Mouse (Mus musculus): ENCODE measurements at regions not wholly inside any gene's neighbourhood (a gene's known extent, or its start where the extent isn't known, plus 50 kb on each side); places are given as distances from the start of the nearest gene placed in this dataset.

DNA sequence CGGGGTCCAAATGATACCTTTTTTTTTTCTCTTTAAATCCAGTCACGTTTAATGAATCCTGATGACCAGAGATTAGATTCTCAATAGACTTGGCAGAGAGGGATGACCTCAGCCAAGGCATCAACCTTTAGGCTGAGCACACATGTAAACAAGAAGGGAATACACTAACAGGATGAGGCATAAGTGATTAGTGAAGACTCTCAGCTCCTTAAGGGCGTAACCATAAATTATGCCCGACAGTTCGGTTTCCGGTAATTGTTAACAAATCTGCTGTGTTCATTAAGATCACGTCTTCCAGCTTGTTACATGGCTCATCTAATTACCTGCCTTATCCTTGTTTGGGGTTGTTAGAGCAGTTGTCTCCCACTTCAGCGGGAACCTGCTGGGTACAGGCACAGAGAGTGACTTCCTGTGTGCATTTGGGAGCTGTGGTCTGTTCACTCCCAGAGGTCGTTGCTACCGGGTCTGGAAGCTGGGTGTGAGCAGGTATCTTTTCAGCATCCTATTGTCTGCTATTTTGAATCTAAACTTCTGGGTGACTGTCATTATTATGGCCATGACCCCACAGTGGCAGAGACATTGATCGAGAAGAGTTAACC is 265.1 kb downstream of the Mpdz start:
- Histone ChIP-seq H3K4me1 (ENCODE audit: control insufficient read depth, insufficient read depth, low read length) (no peaks in the 10 kb centered on the region), H3K4me3 (ENCODE audit: insufficient read depth, low read length) (no peak overlapping the region), H3K27ac (ENCODE audit: insufficient read depth, low read length) (no peak overlapping the region)
- TF ChIP-seq POLR2A (IDR thresholded peaks at IDR 0.05; ENCODE audit: low read depth, low read length), result no peak
- no peak for TF ChIP-seq CTCF (IDR thresholded peaks at IDR 0.05; ENCODE audit: borderline replicate concordance, insufficient read depth, low read length)

DNA sequence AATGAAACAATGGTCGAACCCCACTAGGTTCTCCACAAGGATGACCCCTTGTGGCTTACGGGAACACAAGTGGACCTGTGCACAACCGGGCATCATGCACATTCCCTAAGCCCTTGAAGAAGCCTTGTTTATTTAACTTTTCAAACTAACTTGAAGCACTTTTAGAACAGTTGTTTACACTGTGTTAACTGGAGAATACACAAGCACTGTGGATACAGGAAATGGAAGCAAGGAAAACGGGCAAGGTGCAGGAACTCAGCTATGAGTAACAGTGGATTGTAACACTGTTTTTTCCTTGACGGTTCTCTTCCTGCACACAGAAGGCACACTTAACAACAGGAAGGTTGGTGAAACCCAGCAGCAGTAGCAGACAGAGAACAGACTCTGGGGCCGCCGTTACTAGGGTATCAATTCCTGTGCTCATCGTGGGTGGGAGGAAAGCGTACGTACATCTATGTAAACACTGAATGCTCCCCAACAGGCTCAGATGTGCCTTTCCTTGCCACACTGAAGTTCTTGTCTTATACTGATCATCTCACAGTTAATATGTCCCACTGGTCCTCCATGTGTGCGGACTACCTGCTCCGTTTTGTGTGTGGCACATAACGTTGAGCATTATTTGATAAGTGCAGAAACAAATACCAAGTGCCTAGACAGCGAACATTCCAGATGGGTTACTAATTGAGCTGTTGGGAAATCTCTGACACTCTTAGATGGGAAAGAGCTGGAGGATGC is 264.4 kb downstream of the Mpdz start:
- no peak for TF ChIP-seq CTCF (IDR thresholded peaks at IDR 0.05; ENCODE audit: borderline replicate concordance, insufficient read depth, low read length)
- no peak for TF ChIP-seq POLR2A (IDR thresholded peaks at IDR 0.05; ENCODE audit: low read depth, low read length)
- H3K4me1 ChIP-seq (ENCODE audit: control insufficient read depth, insufficient read depth, low read length), result no peaks in the 10 kb centered on the region
- no peak overlapping the region for H3K27ac ChIP-seq (ENCODE audit: insufficient read depth, low read length)
- H3K4me3 ChIP-seq (ENCODE audit: insufficient read depth, low read length), result no peak overlapping the region

GRCm38 (mm10) chr4:81178782-81179135 is 263.9 kb downstream of the Mpdz start:
- H3K27ac ChIP-seq (ENCODE audit: insufficient read depth, low read length), result no peak overlapping the region
- no peaks in the 10 kb centered on the region for H3K4me1 ChIP-seq (ENCODE audit: control insufficient read depth, insufficient read depth, low read length)
- no peak overlapping the region for H3K4me3 ChIP-seq (ENCODE audit: insufficient read depth, low read length)
- TF ChIP-seq POLR2A (IDR thresholded peaks at IDR 0.05; ENCODE audit: low read depth, low read length) (no peak), CTCF (IDR thresholded peaks at IDR 0.05; ENCODE audit: borderline replicate concordance, insufficient read depth, low read length) (peak; percentile 99)

DNA sequence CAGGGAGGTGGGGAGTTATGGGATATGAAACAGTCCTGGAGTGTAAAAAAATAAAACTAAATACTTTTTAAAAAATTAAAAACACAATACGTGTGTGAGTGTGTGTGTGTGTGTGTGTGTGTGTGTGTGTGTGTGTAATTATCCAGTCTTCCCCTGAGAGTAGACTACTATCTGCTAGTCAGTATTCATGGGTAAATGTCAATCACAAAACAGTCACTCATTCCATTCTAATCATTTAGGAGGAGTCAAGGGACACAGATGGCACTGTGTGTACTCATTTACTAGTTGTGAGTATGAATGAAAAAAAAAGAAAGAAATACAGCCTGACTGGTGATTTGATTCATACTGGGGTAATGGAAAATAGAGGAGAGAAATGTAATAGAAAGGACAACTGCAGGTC is 226.5 kb downstream of the Mpdz start:
- peaks cover 8% of the 10 kb centered on the region for H3K4me1 ChIP-seq (ENCODE audit: control insufficient read depth, insufficient read depth, low read length)
- H3K4me3 ChIP-seq (ENCODE audit: insufficient read depth, low read length), result no peak overlapping the region
- TF ChIP-seq CTCF (IDR thresholded peaks at IDR 0.05; ENCODE audit: borderline replicate concordance, insufficient read depth, low read length), result no peak
- no peak for TF ChIP-seq POLR2A (IDR thresholded peaks at IDR 0.05; ENCODE audit: low read depth, low read length)
- no peak overlapping the region for H3K27ac ChIP-seq (ENCODE audit: insufficient read depth, low read length)

DNA sequence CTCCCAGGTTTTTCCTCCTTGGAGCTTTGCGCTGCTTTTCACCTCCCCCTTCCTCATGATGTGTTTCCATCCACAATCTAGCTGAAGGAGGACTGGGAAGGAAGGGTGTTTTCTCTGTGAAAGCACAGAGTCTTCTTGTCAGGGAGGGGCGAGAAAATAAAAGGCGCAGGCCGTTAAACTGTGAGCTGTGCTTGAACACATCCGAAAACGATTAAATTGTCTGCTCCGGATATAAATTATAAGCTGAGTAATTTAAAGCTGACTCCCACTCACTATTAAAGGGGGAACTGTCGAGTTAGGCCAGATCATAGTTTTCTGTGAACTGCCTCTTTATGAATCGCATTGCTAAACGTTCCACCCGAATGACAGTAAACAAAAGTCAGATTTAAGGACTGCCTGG is 224.6 kb downstream of the Mpdz start:
- Histone ChIP-seq H3K27ac (ENCODE audit: insufficient read depth, low read length) (no peak overlapping the region), H3K4me1 (ENCODE audit: control insufficient read depth, insufficient read depth, low read length) (peaks cover 8% of the 10 kb centered on the region), H3K4me3 (ENCODE audit: insufficient read depth, low read length) (no peak overlapping the region)
- TF ChIP-seq CTCF (IDR thresholded peaks at IDR 0.05; ENCODE audit: borderline replicate concordance, insufficient read depth, low read length), result no peak
- no peak for TF ChIP-seq POLR2A (IDR thresholded peaks at IDR 0.05; ENCODE audit: low read depth, low read length)

DNA sequence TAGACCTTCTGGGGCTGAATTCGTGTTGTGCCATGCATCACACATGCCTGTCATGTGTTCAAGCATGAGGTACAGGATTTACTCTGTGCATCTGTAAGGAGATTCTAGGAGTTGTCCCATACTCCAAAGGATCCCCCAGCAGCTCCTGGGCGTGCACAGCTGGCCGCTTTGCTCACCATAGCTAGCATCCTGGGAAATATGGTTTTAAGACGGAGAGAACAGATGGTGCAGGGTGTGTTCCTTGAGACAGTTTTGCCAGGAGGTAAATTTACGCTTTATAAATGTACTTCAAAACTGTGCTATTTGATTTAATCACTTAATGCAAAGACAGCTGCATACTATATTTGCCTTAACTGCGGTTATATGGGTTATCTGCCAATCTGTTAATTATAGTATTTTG is 220.6 kb downstream of the Mpdz start:
- TF ChIP-seq POLR2A (IDR thresholded peaks at IDR 0.05; ENCODE audit: low read depth, low read length) (no peak), CTCF (IDR thresholded peaks at IDR 0.05; ENCODE audit: borderline replicate concordance, insufficient read depth, low read length) (no peak)
- peaks cover 8% of the 10 kb centered on the region for H3K4me1 ChIP-seq (ENCODE audit: control insufficient read depth, insufficient read depth, low read length)
- no peak overlapping the region for H3K4me3 ChIP-seq (ENCODE audit: insufficient read depth, low read length)
- H3K27ac ChIP-seq (ENCODE audit: insufficient read depth, low read length), result no peak overlapping the region

DNA sequence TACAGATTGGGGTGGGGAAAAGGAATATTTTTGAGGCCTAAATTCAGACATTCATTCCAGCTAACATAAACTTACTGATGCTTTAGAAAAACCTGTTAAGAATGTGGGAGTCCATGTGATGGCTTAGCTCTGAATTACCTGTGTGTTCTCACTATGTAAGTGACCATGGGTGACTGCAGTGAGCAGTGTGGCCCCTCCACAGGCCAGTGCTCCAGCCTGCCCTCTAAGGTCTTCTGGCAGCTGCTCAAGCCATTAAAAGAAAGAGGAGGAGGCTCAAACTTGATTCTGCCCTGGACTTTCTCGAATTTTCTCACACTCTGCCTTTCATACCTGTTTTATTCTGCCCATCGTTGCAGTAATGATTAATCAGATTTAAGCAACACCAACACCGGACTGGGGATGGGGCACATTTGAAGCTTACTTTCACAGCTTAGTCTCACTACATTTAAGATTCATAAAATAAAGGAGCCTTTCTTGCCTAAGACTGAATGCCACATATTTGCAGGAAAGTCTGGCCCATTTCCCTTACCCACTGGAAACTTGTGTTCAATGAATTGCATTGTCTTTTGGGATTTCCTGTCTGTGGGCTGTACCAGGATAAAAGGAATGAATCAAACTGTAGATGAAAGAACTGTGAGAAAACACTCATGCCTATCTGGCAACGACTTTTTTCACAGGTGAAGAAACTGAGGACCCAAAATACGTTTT is 220.0 kb downstream of the Mpdz start:
- no peak for TF ChIP-seq CTCF (IDR thresholded peaks at IDR 0.05; ENCODE audit: borderline replicate concordance, insufficient read depth, low read length)
- TF ChIP-seq POLR2A (IDR thresholded peaks at IDR 0.05; ENCODE audit: low read depth, low read length), result no peak

More for the DNA sequence above, 220.0 kb downstream of the Mpdz start:
- Histone ChIP-seq H3K27ac (ENCODE audit: insufficient read depth, low read length) (no peak overlapping the region), H3K4me3 (ENCODE audit: insufficient read depth, low read length) (no peak overlapping the region), H3K4me1 (ENCODE audit: control insufficient read depth, insufficient read depth, low read length) (peaks cover 8% of the 10 kb centered on the region)
